Mouse (Mus musculus): ENCODE measurements around the gene Gm5414.

The Gm5414 gene

DNA sequence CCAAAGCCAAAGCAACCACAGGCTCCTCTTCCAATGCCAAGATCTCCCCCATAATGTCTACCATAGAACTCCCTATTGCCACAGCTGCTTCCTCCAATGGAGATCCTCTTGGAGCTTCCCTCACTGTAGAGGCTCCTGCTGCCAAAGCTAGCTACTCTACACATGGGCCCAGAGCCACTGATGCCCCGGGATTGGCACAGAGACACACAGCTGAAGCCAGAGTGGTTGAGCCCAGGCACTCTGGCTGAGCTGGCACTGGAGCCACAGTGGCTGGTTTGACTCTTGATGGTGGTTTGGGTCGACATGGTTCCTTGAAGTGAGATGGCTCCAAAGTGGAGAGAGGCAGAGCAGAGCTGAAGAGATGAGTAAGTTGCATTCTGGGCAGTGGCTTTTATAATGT lies at the start of gene Gm5414:
Gene Gm5414 (minus strand): TSS at position 305 of the 400 bp plus-strand sequence.
- 0 out of 2 replicates have a peak, but pooled peaks cover 4% of the 10 kb centered on the region for H3K27me3 ChIP-seq (ENCODE audit: insufficient read depth, low read length)
- H3K9me3 ChIP-seq (ENCODE audit: low read length) = no peaks in the 10 kb centered on the region
- no peak within 1 kb of the TSS for H3K4me3 ChIP-seq (replicated peaks; ENCODE audit: low read length)
- no peaks in the 10 kb centered on the region for H3K4me1 ChIP-seq (replicated peaks; ENCODE audit: low read depth, low read length)
- TF ChIP-seq NANOG (IDR thresholded peaks at IDR 0.05; ENCODE audit: borderline replicate concordance, low read length) (no peak), CTCF (conservative IDR thresholded peaks at IDR 0.05; ENCODE audit: low read length) (no peak), POU5F1 (IDR thresholded peaks at IDR 0.05; ENCODE audit: borderline replicate concordance, low read length) (no peak)
- H3K36me3 ChIP-seq (ENCODE audit: insufficient read depth, low read length) = no peaks in the 10 kb centered on the region

GRCm38 (mm10) chr15:101675978-101676377 lies 48.0 kb upstream of the Gm5414 start:
- Histone ChIP-seq H3K4me1 (replicated peaks; ENCODE audit: low read depth, low read length) (no peaks in the 10 kb centered on the region), H3K9me3 (ENCODE audit: low read length) (no peaks in the 10 kb centered on the region), H3K27me3 (ENCODE audit: insufficient read depth, low read length) (no peaks in the 10 kb centered on the region), H3K4me3 (replicated peaks; ENCODE audit: low read length) (no peak overlapping the region), H3K36me3 (ENCODE audit: insufficient read depth, low read length) (no peaks in the 10 kb centered on the region)
- TF ChIP-seq CTCF (conservative IDR thresholded peaks at IDR 0.05; ENCODE audit: low read length) = no peak
- TF ChIP-seq POU5F1 (IDR thresholded peaks at IDR 0.05; ENCODE audit: borderline replicate concordance, low read length) = no peak
- no peak for TF ChIP-seq NANOG (IDR thresholded peaks at IDR 0.05; ENCODE audit: borderline replicate concordance, low read length)

DNA sequence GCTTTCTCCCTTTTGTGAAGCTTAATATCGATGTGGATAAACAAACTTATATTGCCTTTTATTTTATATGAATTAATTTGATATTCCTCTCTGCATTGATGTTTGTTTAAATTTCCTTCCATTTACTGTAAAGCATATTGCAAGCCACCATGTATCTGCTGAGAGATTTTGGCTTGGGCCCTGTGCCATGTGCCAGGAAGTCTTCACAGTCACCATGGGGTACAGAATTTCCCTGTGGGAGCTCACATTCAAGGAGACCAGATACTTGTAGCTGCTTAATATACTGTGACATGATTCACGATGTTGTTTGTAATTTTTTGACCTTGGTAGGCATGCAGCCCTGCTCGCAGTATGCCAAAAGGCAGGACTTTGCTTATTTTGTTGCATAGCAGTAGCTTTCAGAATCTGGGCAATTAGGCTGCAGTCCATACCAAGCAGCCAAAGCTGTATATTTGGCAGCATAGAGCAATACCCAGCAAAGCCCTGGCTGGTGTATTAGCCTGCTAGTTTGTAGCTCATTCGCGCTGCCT lies 24.8 kb upstream of the Gm5414 start:
- Histone ChIP-seq H3K4me3 (replicated peaks; ENCODE audit: low read length) (no peak overlapping the region), H3K4me1 (replicated peaks; ENCODE audit: low read depth, low read length) (no peaks in the 10 kb centered on the region), H3K27me3 (ENCODE audit: insufficient read depth, low read length) (no peaks in the 10 kb centered on the region)

GRCm38 (mm10) chr15:101647280-101647679 lies 19.3 kb upstream of the Gm5414 start, which contains the start of gene Gm5478:
Gene Gm5478 (minus strand): TSS chr15:101647380.
- Histone ChIP-seq H3K36me3 (ENCODE audit: insufficient read depth, low read length) (no peaks in the 10 kb centered on the region), H3K27me3 (ENCODE audit: insufficient read depth, low read length) (no peaks in the 10 kb centered on the region; the same call in 1 of the 2 replicates), H3K9me3 (ENCODE audit: low read length) (no peaks in the 10 kb centered on the region), H3K4me1 (replicated peaks; ENCODE audit: low read depth, low read length) (no peaks in the 10 kb centered on the region), H3K4me3 (replicated peaks; ENCODE audit: low read length) (no peak within 1 kb of the TSS)
- TF ChIP-seq NANOG (IDR thresholded peaks at IDR 0.05; ENCODE audit: borderline replicate concordance, low read length) (no peak), CTCF (conservative IDR thresholded peaks at IDR 0.05; ENCODE audit: low read length) (no peak), POU5F1 (IDR thresholded peaks at IDR 0.05; ENCODE audit: borderline replicate concordance, low read length) (no peak)

More for the DNA sequence above, 24.8 kb upstream of the Gm5414 start:
- Histone ChIP-seq H3K9me3 (ENCODE audit: low read length) (peaks cover 3% of the 10 kb centered on the region; the same call in 1 of the 2 replicates), H3K36me3 (ENCODE audit: insufficient read depth, low read length) (no peaks in the 10 kb centered on the region)
- TF ChIP-seq CTCF (conservative IDR thresholded peaks at IDR 0.05; ENCODE audit: low read length) (no peak), POU5F1 (IDR thresholded peaks at IDR 0.05; ENCODE audit: borderline replicate concordance, low read length) (no peak), NANOG (IDR thresholded peaks at IDR 0.05; ENCODE audit: borderline replicate concordance, low read length) (no peak)

- H3K36me3 ChIP-seq (ENCODE audit: insufficient read depth, low read length) = no peaks in the 10 kb centered on the region
- no peaks in the 10 kb centered on the region for H3K4me1 ChIP-seq (replicated peaks; ENCODE audit: low read depth, low read length)
- TF ChIP-seq POU5F1 (IDR thresholded peaks at IDR 0.05; ENCODE audit: borderline replicate concordance, low read length) (no peak), NANOG (IDR thresholded peaks at IDR 0.05; ENCODE audit: borderline replicate concordance, low read length) (no peak), CTCF (conservative IDR thresholded peaks at IDR 0.05; ENCODE audit: low read length) (no peak)
- no peaks in the 10 kb centered on the region for H3K27me3 ChIP-seq (ENCODE audit: insufficient read depth, low read length)
- peaks cover 5% of the 10 kb centered on the region for H3K9me3 ChIP-seq (ENCODE audit: low read length)
- H3K4me3 ChIP-seq (replicated peaks; ENCODE audit: low read length) = no peak overlapping the region
These were observed 28.9 kb downstream of the Gm5414 start for GRCm38 (mm10) chr15:101599123-101599522.

- TF ChIP-seq CTCF (conservative IDR thresholded peaks at IDR 0.05; ENCODE audit: low read length) (peak; percentile 44), NANOG (IDR thresholded peaks at IDR 0.05; ENCODE audit: borderline replicate concordance, low read length) (no peak)
These were observed 39.8 kb downstream of the Gm5414 start for GRCm38 (mm10) chr15:101588216-101588615.

GRCm38 (mm10) chr15:101584456-101584855 lies 43.5 kb downstream of the Gm5414 start:
- Histone ChIP-seq H3K36me3 (ENCODE audit: insufficient read depth, low read length) (no peaks in the 10 kb centered on the region), H3K27me3 (ENCODE audit: insufficient read depth, low read length) (peaks cover 9% of the 10 kb centered on the region), H3K9me3 (ENCODE audit: low read length) (peaks cover 5% of the 10 kb centered on the region), H3K4me1 (replicated peaks; ENCODE audit: low read depth, low read length) (no peaks in the 10 kb centered on the region), H3K4me3 (replicated peaks; ENCODE audit: low read length) (no peak overlapping the region)
- no peak for TF ChIP-seq POU5F1 (IDR thresholded peaks at IDR 0.05; ENCODE audit: borderline replicate concordance, low read length)
- no peak for TF ChIP-seq NANOG (IDR thresholded peaks at IDR 0.05; ENCODE audit: borderline replicate concordance, low read length)
- TF ChIP-seq CTCF (conservative IDR thresholded peaks at IDR 0.05; ENCODE audit: low read length) = no peak

More at GRCm38 (mm10) chr15:101588216-101588615, 39.8 kb downstream of the Gm5414 start:
- Histone ChIP-seq H3K4me3 (replicated peaks; ENCODE audit: low read length) (no peak overlapping the region), H3K36me3 (ENCODE audit: insufficient read depth, low read length) (no peaks in the 10 kb centered on the region), H3K4me1 (replicated peaks; ENCODE audit: low read depth, low read length) (no peaks in the 10 kb centered on the region), H3K9me3 (ENCODE audit: low read length) (peaks cover 5% of the 10 kb centered on the region), H3K27me3 (ENCODE audit: insufficient read depth, low read length) (peaks cover 9% of the 10 kb centered on the region)

DNA sequence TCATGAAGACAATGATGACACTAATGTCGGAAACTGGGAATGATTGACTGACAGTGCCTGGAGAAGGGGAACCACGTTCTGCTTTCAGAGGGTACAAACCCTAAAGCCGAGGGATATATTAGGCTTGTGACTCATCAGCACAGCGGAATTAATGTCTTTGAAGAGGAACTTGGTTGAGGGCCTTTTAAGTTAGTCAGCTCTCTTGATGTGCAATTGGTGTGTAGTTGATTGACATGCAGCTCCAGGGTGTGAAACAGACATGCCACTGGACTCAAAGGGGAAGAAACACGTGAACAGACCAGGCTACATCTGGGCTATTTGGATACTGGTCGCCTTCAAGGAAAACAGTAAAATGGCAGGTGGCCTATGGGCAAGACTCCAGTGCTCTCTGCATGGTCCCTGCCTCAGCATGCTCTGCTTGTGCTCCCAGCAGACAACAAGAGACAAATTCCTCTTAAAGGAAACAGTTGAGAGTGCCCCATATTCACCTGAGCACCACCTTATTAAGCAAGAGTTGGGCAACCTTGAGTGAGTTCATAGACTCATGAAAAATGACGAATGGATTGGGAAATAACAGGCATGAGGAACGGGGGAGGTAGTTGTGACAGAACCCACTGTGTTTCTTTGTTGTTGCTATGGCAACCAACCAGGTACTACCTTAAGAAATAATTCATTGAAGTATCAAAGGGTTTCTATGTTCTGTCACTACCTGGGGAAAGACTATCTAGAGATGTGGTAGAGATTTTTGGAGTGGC lies 44.6 kb downstream of the Gm5414 start:
- Histone ChIP-seq H3K27me3 (ENCODE audit: insufficient read depth, low read length) (peaks cover 9% of the 10 kb centered on the region), H3K4me1 (replicated peaks; ENCODE audit: low read depth, low read length) (no peaks in the 10 kb centered on the region), H3K4me3 (replicated peaks; ENCODE audit: low read length) (no peak overlapping the region), H3K9me3 (ENCODE audit: low read length) (no peaks in the 10 kb centered on the region), H3K36me3 (ENCODE audit: insufficient read depth, low read length) (no peaks in the 10 kb centered on the region)
- no peak for TF ChIP-seq NANOG (IDR thresholded peaks at IDR 0.05; ENCODE audit: borderline replicate concordance, low read length)

All from E14TG2a.4 (cell line).